Mouse (Mus musculus) heart, postnatal 14 days (tissue): ENCODE measurements at regions not wholly inside any gene's neighbourhood (a gene's known extent, or its start where the extent isn't known, plus 50 kb on each side); places are given as distances from the start of the nearest gene placed in this dataset.

Experiments used
- DNase-seq, 2 experiments: peaks; one replicate each; pipeline ENCODE4 v3.0.0; 2021 to 2022
- intact Hi-C: fragments of 180-260 bp; cut with DNase I; formaldehyde crosslinking; loops from one replicate; pipeline ENCODE4 v1.15.1; 2025

GRCm38 (mm10) chr13:60069196-60069595 is 108.0 kb downstream of the Gas1 start:
- intact Hi-C loops, result loop anchor here (5.0 kb wide), 1 partner anchor 52 kb away; no protein-coding TSS in a partner anchor

DNA sequence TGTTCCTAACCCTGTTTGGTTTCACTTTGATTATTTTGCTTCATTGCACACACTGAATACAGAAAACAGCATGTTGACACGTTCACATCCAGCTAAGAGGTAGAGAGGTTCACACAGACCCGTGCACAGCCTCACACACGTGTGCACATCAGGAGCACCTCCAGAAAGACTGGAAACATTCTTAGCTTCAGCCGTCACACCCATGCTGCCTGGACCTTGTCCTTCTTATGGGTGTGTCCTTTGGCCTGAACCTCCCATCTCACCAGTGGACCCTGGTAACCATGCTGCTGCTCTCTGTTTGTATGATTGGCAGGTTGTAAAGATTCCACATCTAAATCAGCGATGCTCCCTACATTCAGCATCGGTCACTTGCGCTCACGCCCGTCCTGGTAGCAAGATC is 109.8 kb downstream of the Gas1 start:
- DNase-seq, result no peak
- intact Hi-C loops, result loop anchor here (5.0 kb wide), 1 partner anchor 50 kb away; no protein-coding TSS in a partner anchor

More at GRCm38 (mm10) chr13:60069196-60069595, 108.0 kb downstream of the Gas1 start:
- DNase-seq, result peak in 1 of 2 experiments; percentile 28

GRCm38 (mm10) chr13:60061589-60061988 is 115.6 kb downstream of the Gas1 start:
- intact Hi-C loops, result no loop called here
- no peak for DNase-seq

- intact Hi-C loops, result no loop called here
- DNase-seq, result no peak
These were observed 119.3 kb downstream of the Gas1 start for GRCm38 (mm10) chr13:60057761-60058274.

DNA sequence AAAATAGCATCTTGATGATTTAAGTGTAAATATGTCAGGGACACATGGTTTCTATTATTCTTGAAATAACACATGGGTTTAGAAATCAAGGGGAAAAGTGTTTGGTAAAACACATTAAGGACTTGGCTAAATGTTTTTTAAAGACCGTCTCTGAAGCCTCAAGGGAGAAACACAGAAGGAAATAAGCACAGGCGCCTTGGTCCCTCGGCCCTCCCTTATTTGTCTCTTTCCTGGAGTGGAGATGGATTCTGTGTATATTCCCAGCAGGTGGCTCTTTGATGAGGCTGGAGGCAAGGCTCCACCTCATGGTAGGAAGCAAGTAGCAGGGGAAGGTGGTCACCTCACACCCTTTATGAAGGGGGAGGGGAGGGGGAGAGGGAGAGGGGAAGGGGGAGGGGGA is 122.6 kb downstream of the Gas1 start:
- no peak for DNase-seq
- intact Hi-C loops, result no loop called here

GRCm38 (mm10) chr13:60054081-60054480 is 123.1 kb downstream of the Gas1 start:
- intact Hi-C loops, result no loop called here
- DNase-seq, result peak in 1 of 2 experiments; percentile 18

DNA sequence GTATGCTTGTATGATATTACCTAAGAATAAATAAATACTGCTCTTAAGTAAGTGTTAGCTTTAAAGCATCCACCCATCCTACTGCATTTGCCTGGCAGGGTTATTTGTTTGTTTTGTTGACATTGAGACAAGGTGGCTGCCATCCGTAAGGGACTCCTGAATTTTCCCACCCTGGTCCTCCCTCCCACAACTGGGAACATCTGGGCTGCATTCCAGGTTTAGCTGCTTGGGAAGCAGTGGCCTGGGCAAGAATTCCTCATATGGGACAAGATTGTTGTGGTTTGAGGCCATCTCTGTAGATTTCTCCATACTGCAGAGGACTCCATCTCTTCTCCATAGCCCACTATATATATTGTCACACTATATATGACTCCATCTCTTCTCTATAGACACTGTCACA is 125.3 kb downstream of the Gas1 start:
- DNase-seq, result no peak
- intact Hi-C loops, result no loop called here

- intact Hi-C loops, result no loop called here
- DNase-seq, result no peak
These were observed 126.2 kb downstream of the Gas1 start for GRCm38 (mm10) chr13:60050799-60051580.

- DNase-seq, result no peak
- intact Hi-C loops, result no loop called here
These were observed 127.5 kb downstream of the Gas1 start for GRCm38 (mm10) chr13:60049703-60050102.

DNA sequence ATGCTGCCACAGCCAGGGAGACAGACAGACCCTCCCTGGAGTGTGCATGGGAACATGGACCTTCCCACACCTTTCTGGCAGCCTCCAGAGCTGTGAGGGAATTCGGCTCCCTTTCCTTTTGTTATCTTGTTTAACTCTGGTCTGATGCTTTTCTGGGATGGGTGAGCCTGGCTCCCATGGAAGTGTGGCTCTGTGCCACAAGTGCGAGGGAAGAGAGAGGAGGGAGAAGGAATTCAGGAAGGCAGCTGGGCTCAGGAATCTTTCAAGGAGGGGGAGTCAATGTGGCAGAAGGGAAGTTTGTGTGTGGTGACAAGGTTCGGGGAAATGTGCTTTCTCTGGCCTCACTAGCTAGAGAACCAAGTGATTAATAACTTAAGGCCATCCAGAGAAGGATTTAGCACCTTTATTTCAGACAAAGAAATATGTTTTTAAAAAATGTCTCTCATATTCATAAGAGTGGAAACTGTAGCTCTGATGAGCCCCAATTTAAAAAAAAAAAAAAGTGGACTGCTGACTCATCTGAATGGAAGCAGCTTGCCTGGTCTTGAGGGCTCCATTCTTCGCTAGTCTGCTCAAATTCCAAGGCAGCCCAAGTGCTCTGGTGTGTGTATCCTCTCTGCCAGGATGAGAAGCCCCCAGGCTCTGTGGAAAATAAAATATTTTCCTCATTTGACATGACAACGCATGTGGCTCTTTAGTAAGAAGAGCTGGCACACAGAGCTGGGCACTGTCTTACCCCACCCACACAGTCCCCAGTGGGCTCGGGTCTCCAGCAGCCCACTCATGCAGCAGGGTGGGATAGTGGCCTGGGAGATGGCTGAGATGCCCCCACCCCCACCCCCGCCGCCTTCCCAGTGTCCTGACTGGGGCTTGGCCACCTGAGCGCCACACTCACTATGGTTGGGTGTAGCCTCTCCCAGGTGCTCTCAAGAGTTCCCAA is 129.1 kb downstream of the Gas1 start:
- intact Hi-C loops, result no loop called here
- DNase-seq, result peak; percentile 22 to 43

GRCm38 (mm10) chr13:60045752-60046151 is 131.4 kb downstream of the Gas1 start:
- intact Hi-C loops, result no loop called here
- no peak for DNase-seq

DNA sequence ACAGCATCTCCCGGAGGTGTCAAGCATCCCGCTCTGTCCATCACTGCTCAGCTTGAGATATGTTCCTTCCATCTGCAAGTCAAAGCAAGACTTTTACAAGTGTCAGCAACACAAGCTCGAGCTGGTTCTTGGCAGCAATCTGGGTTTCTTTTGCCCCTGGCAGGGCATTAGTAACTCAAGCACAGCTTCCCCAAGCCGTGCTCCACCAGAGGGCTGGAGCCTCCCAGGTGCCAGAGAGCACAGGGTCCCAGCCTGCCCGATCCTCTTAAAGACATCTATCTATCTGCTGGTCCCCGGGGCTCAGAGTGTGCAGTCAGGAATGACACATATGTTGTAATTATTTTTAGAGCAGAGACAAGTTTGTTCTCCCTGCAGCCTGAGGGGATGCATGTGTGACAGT is 132.3 kb downstream of the Gas1 start:
- no peak for DNase-seq
- intact Hi-C loops, result no loop called here

DNA sequence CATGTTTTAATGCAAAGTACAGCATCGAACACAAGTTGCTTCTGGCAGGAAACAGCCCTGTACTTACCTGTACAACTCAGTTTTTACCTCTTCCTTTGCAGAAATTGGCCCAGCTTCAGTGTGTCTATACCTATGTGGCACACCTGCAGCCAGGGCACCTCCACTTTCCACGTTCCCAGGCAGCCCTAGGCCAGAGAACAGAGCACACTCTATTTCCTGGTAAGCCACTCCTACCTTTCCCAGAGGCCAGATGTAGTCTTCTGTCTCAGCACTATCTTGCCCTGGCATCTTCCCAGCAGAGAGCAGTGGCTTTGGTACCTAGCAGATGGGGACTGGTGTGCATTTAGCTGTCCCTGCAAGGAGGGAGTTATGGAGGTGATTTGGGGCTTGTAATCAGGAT is 134.7 kb downstream of the Gas1 start:
- no peak for DNase-seq
- intact Hi-C loops, result no loop called here

GRCm38 (mm10) chr13:60035536-60036130 is 141.5 kb downstream of the Gas1 start:
- no peak for DNase-seq

DNA sequence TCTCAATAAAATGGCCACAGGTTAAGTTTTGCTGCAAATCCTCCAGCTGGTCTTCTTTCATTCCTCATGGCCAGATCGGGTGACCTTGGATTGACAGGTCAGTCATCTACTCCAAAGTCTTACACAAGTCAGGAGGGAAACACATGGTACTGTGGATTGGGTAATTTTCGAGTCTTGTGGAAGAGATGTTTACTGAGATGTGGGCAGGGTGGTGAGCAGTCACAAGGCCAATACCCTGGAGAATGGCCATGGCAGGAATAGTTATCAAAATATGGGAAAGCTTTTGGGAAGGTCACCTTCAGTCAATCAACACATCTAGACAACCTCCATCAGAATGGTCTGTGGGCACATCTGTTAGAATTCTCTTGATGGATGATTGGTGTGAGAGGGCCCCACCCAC is 144.0 kb downstream of the Gas1 start:
- no peak for DNase-seq
- intact Hi-C loops, result no loop called here

More at GRCm38 (mm10) chr13:60035536-60036130, 141.5 kb downstream of the Gas1 start:
- intact Hi-C loops, result no loop called here

GRCm38 (mm10) chr13:60032586-60032985 is 144.6 kb downstream of the Gas1 start:
- no peak for DNase-seq
- intact Hi-C loops, result no loop called here

DNA sequence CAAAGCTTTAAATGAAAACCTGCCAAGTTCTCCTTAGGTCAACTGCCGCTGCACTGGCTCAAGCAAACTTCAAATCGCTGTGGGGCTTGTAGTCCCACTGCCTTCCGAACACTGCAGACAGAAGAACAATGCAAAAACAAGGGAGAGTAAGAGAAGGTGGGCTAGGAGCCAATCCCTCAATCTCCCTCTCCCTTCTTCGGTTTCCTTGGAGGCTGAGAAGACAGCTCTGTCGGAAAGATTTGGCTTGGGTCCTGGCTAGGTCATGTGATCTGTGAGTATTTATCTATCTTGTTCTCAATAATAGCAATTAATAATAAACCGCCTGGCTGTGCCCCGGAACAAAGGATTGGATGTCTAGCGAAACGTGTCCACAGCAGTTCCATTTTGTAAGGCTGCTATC is 147.6 kb downstream of the Gas1 start:
- intact Hi-C loops, result no loop called here
- peak in 1 of 2 experiments; percentile 35 for DNase-seq

DNA sequence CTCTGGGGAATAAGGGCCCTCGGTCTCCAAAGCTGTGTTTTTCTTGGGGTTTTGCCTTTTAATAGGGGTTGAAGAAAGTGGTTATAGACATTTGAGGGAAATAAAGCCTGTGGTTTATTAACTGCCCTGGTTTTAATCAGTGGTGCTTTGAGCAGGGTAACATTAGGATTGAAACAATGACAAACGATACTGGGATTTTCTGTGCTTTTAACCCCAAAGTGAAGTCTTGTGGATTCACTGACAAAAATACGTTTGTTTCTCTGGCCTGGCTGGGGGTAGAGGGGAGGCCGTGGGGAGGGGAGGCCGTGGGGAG is 157.0 kb downstream of the Gas1 start:
- intact Hi-C loops, result no loop called here

DNA sequence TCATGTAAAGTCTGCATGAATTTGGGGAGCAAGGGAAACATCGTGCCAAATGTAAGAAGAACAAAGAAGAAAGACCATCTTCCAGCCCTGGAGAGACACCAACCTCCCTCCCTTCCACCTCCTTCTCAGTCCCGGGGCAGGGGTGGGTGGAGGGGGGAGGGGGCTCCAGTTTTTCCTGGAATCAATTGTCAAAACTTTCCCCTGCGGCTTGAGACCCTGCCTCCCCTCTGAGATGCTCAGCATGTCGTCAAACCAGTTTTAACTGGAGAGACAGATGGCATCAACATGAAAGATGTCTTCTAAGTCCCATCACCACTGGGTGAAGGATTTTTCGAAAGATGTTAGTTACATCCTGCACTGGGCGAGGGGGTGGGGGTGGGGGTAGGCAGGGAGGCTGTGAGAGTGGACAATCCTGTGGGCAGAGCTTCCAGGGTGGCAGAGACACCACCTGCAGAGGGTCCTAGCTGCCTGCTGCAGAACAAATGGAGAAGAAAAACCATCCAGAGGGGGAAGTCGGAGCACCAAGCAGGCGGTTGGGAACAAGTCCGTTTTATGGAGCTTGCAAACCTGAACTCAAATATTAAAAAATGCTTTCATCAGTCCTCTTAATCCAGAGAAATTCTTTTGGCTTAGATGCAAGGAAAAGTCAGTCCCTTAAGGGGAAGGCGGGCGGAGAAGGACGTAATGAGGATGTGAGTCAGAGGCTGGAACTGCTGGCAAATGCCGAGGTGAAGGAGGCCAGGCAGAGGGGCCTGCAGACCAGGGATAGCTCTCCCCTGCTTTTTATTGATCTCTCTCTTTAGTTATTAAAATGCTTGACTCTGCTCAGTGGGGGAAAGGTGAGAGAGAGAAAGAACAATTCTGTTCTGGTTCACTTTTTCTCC is 157.6 kb downstream of the Gas1 start:
- intact Hi-C loops, result loop anchor here (5.0 kb wide), 1 partner anchor 48 kb away; no protein-coding TSS in a partner anchor
- peak; percentile 51 to 60 for DNase-seq

More for the DNA sequence above, 157.0 kb downstream of the Gas1 start:
- no peak for DNase-seq
